Mouse (Mus musculus): ENCODE measurements around the gene Tcf7l2.
A peak's percentile ranks its signal among the peaks of the same experiment; 100 is the strongest.

DNA sequence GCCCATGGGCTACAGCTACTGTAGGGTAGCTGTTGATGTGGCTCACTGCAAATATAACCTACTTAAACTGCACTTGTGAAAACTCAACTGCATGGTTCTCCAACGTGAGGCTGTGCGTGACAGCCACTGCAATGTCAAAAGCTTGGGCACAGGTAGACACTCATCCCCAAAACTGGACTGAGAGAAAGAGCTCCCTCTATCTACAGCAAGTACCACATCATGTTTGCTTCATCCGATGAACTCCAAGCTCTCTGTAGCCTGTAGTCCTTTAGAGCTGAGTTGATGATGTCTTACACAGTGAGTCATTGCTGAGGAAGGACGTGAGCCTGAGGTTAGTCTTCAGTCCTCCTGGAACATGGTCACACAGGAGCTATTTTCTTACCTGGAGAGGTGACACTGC lies 115.7 kb downstream of the Tcf7l2 start:
- peak; percentile 21; the same call in 1 of the 2 replicates for TF ChIP-seq CTCF (IDR thresholded peaks at IDR 0.05; ENCODE audit: low read depth)
- no peak for TF ChIP-seq EP300 (IDR thresholded peaks at IDR 0.05; ENCODE audit: low read depth)

All from heart, postnatal 0 days (tissue).